Mouse (Mus musculus): ENCODE results near the gene Timm17a.

DNA sequence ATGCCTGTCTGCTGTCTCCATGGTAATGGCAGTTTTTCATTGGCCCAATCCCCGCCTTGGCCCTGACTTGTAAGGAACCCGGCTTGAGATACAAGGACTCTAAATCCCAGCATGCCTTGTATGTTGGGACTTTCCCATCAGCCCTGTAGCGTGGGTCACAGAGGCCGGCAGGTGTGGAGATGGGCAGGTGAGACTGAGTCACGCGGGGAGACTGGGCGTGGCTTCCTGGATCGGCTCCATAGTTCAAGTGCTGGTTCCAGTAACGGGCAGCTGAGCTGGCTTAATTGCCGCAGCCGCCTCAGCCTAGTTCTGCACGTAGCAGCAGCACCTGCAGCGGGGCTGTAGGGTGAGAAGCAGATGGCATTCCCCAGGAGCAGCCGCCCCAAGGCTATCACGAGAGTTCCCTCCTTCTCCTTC, 65.1 kb downstream of the Timm17a start:
- TF ChIP-seq CTCF (conservative IDR thresholded peaks at IDR 0.05; ENCODE audit: low read length) (no peak), POU5F1 (IDR thresholded peaks at IDR 0.05; ENCODE audit: borderline replicate concordance, low read length) (no peak), NANOG (IDR thresholded peaks at IDR 0.05; ENCODE audit: borderline replicate concordance, low read length) (no peak)

Measured in E14TG2a.4 (cell line).